Mouse (Mus musculus) forebrain, embryonic 10.5 days (tissue): ENCODE results near the gene Olfr1346. TPM values are rescaled to one million over a fixed set of nuclear protein-coding genes. Genes with fewer than 3 reads are reported as not detected.
"Not testable (repeated sequence)": the region's sequence is repeated elsewhere in the genome, so short reads cannot be mapped to it uniquely, and the experiment has no call there.

Experiments
- DNase-seq: peaks from one replicate; pipeline ENCODE4 v3.0.0-alpha.2; 2017; ENCODE audit warnings: low spot score; ENCODE audit errors: extremely low spot score
- H3K27ac ChIP-seq: fragments of 300-500 bp; sonication (generic); 2 replicates; pipeline ENCODE4 v1.5.1; 2016; ENCODE audit warnings: mild to moderate bottlenecking
- H3K27me3 ChIP-seq: fragments of 300-500 bp; sonication (generic); 2 replicates; pipeline ENCODE4 v1.6.1; 2016; ENCODE audit warnings: mild to moderate bottlenecking; ENCODE audit not compliant: poor library complexity, severe bottlenecking
- H3K36me3 ChIP-seq: fragments of 300-500 bp; sonication (generic); replicated peaks from 2 replicates; pipeline ENCODE4 v1.6.1; 2016; ENCODE audit warnings: mild to moderate bottlenecking, moderate library complexity
- H3K4me1 ChIP-seq: fragments of 300-500 bp; sonication (generic); 2 replicates; pipeline ENCODE4 v1.6.1; 2016
- H3K4me3 ChIP-seq: fragments of 300-500 bp; sonication (generic); 2 replicates; pipeline ENCODE4 v1.5.1; 2016; ENCODE audit warnings: mild to moderate bottlenecking, moderate library complexity
- H3K9me3 ChIP-seq: fragments of 300-500 bp; sonication (generic); 2 replicates; pipeline ENCODE4 v1.6.1; 2016; ENCODE audit warnings: mild to moderate bottlenecking, moderate library complexity
- WGBS: fragments of 180-500 bp; shearing (Covaris S2); methylation state at CpG from one replicate; pipeline ENCODE4 v1.1.7; 2016; 5-methylcytosine and 5-hydroxymethylcytosine counted together
- polyA plus RNA-seq: library from polyadenylated mRNA; unstranded; fragments of >200 nt; fragmentation: Nextera tagmentation; extraction: Ambion mirVana; gene quantifications from 2 replicates; pipeline ENCODE4 v1.2.1, GENCODE M21; 2016

Olfr1346 gene
- polyA plus RNA-seq: not detected in 2 replicates

- no peak within 1 kb of the TSS for H3K4me3 ChIP-seq
- peaks cover 5% of the 10 kb centered on the region; the same call in 1 of the 2 replicates for H3K9me3 ChIP-seq
- no peak within 1 kb of the TSS for H3K27ac ChIP-seq
- no peaks in the 10 kb centered on the region for H3K27me3 ChIP-seq
- H3K4me1 ChIP-seq: no peaks in the 10 kb centered on the region
- DNase-seq: no peak
- H3K36me3 ChIP-seq: no peaks in the 10 kb centered on the region
Observed at GRCm38 (mm10) chr7:6466951-6467350, at the start of gene Olfr1346. TSS of gene Olfr1346 (plus strand) at chr7:6467101.

DNA sequence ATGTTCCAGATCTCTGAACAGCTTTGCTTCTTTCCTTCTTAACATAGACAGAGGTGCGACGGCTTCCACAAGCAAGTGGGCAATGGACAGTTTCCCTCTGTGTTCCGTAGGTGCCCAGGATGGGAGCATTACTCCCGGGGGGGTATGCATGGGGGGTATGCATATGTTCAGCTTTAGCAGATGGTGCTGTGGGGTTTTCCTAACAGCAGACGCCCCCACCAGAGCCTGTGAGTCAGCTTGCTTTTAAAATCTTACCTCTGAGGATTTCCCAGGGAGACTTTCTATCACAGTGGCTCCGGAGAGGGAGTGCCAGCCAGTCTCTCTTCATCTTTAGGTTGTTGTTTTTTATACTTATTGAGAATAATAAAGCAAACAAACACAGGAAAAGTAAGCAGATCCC, 47.0 kb upstream of the Olfr1346 start:
- Histone ChIP-seq H3K27me3 (no peaks in the 10 kb centered on the region), H3K4me3 (no peak overlapping the region), H3K9me3 (peaks cover 9% of the 10 kb centered on the region; the same call in 1 of the 2 replicates), H3K4me1 (peaks cover 4% of the 10 kb centered on the region), H3K27ac (no peak overlapping the region), H3K36me3 (no peaks in the 10 kb centered on the region)
- 82% methylated on average over 6 of the region's 6 CpGs for WGBS
- DNase-seq: no peak

DNA sequence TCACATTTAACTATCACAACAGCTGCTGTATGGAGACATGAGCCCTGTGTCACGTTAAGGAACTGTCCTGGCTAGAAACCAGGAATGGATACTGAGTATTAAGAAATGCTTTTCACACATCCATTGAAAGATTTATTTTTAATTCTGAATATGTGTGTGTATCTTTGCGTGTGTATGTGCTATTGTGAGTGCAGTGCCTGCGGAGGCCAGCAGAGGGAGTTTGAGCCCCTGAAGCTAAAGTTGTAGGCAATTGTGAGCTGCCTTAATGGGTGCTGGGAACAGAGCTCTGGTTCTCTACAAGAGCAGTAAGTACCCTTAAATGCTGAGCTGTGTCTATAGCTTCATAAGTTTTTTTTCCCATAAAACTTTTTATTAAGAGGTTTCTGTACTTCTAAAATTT, 37.5 kb upstream of the Olfr1346 start:
- Histone ChIP-seq H3K27ac (no peak overlapping the region), H3K9me3 (peaks cover 16% of the 10 kb centered on the region; the same call in 1 of the 2 replicates), H3K36me3 (no peaks in the 10 kb centered on the region), H3K27me3 (no peaks in the 10 kb centered on the region), H3K4me1 (peaks cover 2% of the 10 kb centered on the region), H3K4me3 (no peak overlapping the region)
- WGBS: 86% methylated on average over 3 of the region's 3 CpGs
- DNase-seq: no peak

- 57% methylated on average over 2 of the region's 2 CpGs for WGBS
- no peak for DNase-seq
- peaks cover 12% of the 10 kb centered on the region; the same call in 1 of the 2 replicates for H3K9me3 ChIP-seq
- H3K27ac ChIP-seq: no peak overlapping the region
- H3K27me3 ChIP-seq: no peaks in the 10 kb centered on the region
- no peak overlapping the region for H3K4me3 ChIP-seq
- H3K36me3 ChIP-seq: no peaks in the 10 kb centered on the region
- peaks cover 10% of the 10 kb centered on the region for H3K4me1 ChIP-seq
Observed at GRCm38 (mm10) chr7:6430342-6430741, 36.6 kb upstream of the Olfr1346 start.

GRCm38 (mm10) chr7:6438388-6438787, 28.5 kb upstream of the Olfr1346 start, which contains the start of gene Olfr1344:
TSS of gene Olfr1344 (plus strand) at chr7:6438688.
- WGBS: 84% methylated on average over 3 of the region's 3 CpGs
- no peak for DNase-seq
- Histone ChIP-seq H3K27ac (no peak within 1 kb of the TSS), H3K36me3 (no peaks in the 10 kb centered on the region), H3K4me1 (peaks cover 16% of the 10 kb centered on the region), H3K9me3 (peaks cover 9% of the 10 kb centered on the region; the same call in 1 of the 2 replicates), H3K4me3 (no peak within 1 kb of the TSS), H3K27me3 (no peaks in the 10 kb centered on the region)

- 75% methylated on average over 2 of the region's 2 CpGs for WGBS
Observed at GRCm38 (mm10) chr7:6441173-6441572, 25.7 kb upstream of the Olfr1346 start.

GRCm38 (mm10) chr7:6447771-6448170, 19.1 kb upstream of the Olfr1346 start:
- no peak overlapping the region for H3K4me3 ChIP-seq
- no peaks in the 10 kb centered on the region for H3K27me3 ChIP-seq
- 92% methylated on average over 5 of the region's 5 CpGs for WGBS
- DNase-seq: no peak
- peaks cover 27% of the 10 kb centered on the region for H3K9me3 ChIP-seq
- H3K27ac ChIP-seq: no peak overlapping the region
- H3K4me1 ChIP-seq: no peaks in the 10 kb centered on the region
- H3K36me3 ChIP-seq: no peaks in the 10 kb centered on the region

More at GRCm38 (mm10) chr7:6441173-6441572, 25.7 kb upstream of the Olfr1346 start:
- Histone ChIP-seq H3K27ac (no peak overlapping the region), H3K27me3 (no peaks in the 10 kb centered on the region), H3K9me3 (peaks cover 12% of the 10 kb centered on the region), H3K36me3 (no peaks in the 10 kb centered on the region), H3K4me1 (no peaks in the 10 kb centered on the region), H3K4me3 (no peak overlapping the region)
- no peak for DNase-seq

DNA sequence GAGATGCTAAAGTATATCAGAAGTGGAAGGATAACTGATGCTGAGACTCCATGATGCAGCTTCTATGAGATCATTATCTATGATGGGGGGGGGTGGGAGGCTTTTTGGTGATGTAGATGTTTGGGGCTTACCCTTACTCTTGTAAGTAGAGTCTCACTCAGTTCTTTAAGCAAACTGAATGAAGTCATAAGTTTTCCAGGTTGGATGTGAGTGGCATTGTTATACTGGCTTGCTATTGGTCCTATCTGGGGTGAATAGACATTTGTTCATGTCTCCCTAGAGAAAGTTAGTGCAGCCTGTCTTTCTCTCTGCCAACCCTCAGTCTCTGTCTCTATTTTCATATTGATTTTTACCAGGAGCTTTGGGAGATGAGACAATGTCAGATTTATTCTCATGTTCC, 11.0 kb upstream of the Olfr1346 start, which contains the start of gene Olfr1336:
Olfr1336 (plus strand) TSS at position 301 of the 400 bp plus-strand sequence.
- H3K9me3 ChIP-seq: peaks cover 41% of the 10 kb centered on the region

GRCm38 (mm10) chr7:6456399-6456798, 10.5 kb upstream of the Olfr1346 start:
- Histone ChIP-seq H3K27ac (no peak overlapping the region), H3K36me3 (no peaks in the 10 kb centered on the region), H3K9me3 (peaks cover 45% of the 10 kb centered on the region), H3K4me3 (no peak overlapping the region), H3K4me1 (no peaks in the 10 kb centered on the region), H3K27me3 (no peaks in the 10 kb centered on the region)
- DNase-seq: no peak
- 41% methylated on average over 3 of the region's 3 CpGs for whole genome bisulfite sequencing

More for the DNA sequence above, 11.0 kb upstream of the Olfr1346 start, which contains the start of gene Olfr1336:
- Histone ChIP-seq H3K27ac (no peak within 1 kb of the TSS), H3K36me3 (no peaks in the 10 kb centered on the region), H3K4me3 (no peak within 1 kb of the TSS), H3K4me1 (no peaks in the 10 kb centered on the region), H3K27me3 (no peaks in the 10 kb centered on the region)
- no peak for DNase-seq

- H3K27ac ChIP-seq, H3K4me1 ChIP-seq, DNase-seq, H3K36me3 ChIP-seq, H3K27me3 ChIP-seq, H3K4me3 ChIP-seq: not testable (repeated sequence)
- 79% methylated on average over 2 of the region's 2 CpGs for WGBS
- peaks cover 47% of the 10 kb centered on the region for H3K9me3 ChIP-seq
Observed at GRCm38 (mm10) chr7:6477633-6478032, 10.7 kb downstream of the Olfr1346 start.

GRCm38 (mm10) chr7:6486841-6487240, 19.9 kb downstream of the Olfr1346 start, which contains the start of gene Olfr5:
TSS of gene Olfr5 (minus strand) at chr7:6486941.
- H3K36me3 ChIP-seq: no peaks in the 10 kb centered on the region
- no peak within 1 kb of the TSS for H3K27ac ChIP-seq
- no peaks in the 10 kb centered on the region for H3K27me3 ChIP-seq
- DNase-seq: no peak
- H3K9me3 ChIP-seq: peaks cover 41% of the 10 kb centered on the region
- H3K4me1 ChIP-seq: no peaks in the 10 kb centered on the region
- 46% methylated on average over 2 of the region's 2 CpGs for WGBS
- no peak within 1 kb of the TSS for H3K4me3 ChIP-seq

DNA sequence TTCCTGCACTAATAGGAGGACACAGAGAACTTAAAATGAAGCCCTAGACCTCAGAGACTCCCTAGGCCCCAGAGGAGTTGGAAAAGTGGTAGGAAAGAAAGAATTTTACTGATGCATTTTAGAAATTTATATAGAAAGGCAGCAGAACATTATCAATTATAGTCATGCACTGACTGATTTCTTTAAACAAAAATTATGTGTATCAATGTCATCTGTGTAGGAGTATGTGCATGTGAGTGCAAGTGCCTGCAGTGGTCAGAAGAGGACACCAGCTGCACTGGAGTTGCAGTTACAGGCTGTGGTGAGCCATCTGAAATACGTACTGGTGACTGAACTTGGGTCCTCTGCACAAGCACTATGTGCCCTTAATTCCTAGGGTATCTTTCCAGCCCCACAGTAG, 32.8 kb downstream of the Olfr1346 start, which contains the start of gene Olfr1347:
Olfr1347 (minus strand) TSS at position 101 of the 400 bp plus-strand sequence.
- WGBS: 58% methylated on average over 1 of the region's 1 CpGs
- H3K9me3 ChIP-seq: peaks cover 36% of the 10 kb centered on the region
- no peaks in the 10 kb centered on the region for H3K36me3 ChIP-seq
- H3K4me1 ChIP-seq: no peaks in the 10 kb centered on the region
- no peak within 1 kb of the TSS for H3K4me3 ChIP-seq
- no peak within 1 kb of the TSS for H3K27ac ChIP-seq
- no peak for DNase-seq
- H3K27me3 ChIP-seq: no peaks in the 10 kb centered on the region

- no peaks in the 10 kb centered on the region for H3K36me3 ChIP-seq
- no peak within 1 kb of the TSS for H3K4me3 ChIP-seq
- peaks cover 32% of the 10 kb centered on the region; the same call in 1 of the 2 replicates for H3K9me3 ChIP-seq
- H3K27me3 ChIP-seq: no peaks in the 10 kb centered on the region
- no peak for DNase-seq
- H3K27ac ChIP-seq: no peak within 1 kb of the TSS
- 100% methylated on average over 1 of the region's 1 CpGs for WGBS
- no peaks in the 10 kb centered on the region for H3K4me1 ChIP-seq
Observed at GRCm38 (mm10) chr7:6508648-6509047, 41.7 kb downstream of the Olfr1346 start, which contains the start of gene Olfr1348. TSS of gene Olfr1348 (minus strand) at chr7:6508748.
